Mouse (Mus musculus): ENCODE measurements around the gene Il6ra.

DNA sequence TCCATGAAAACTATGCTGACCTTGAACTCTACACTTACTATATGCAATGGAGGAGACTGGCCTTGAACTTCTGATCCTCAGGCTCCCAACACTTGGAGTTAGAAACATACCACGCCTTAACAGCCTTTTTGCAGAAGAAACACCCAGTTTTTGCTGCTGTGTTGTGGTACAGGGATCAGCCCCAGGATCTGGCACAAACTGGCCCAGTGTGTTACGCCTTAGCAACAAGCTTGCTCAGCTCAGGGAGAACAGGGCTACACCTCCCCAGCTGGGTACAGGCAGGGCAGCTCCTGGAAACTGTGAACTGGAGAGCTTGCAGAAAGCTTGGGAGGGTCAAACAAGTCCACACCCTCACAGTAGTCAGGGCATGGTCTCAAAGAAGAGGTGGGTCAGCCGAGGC, 23.5 kb upstream of the Il6ra start:
- TF ChIP-seq CTCF (IDR thresholded peaks at IDR 0.05; ENCODE audit: borderline replicate concordance, control insufficient read depth, extremely low read depth, insufficient read depth, low read length, poor library complexity) (no peak), POLR2A (IDR thresholded peaks at IDR 0.05; ENCODE audit: control insufficient read depth, extremely low read depth, insufficient read depth, low read length, poor library complexity) (no peak)
